Mouse (Mus musculus) kidney, embryonic 16.5 days (tissue): Measurements from ENCODE around the gene Tk1. TPM values are rescaled to one million over a fixed set of nuclear protein-coding genes. Genes with fewer than 3 reads are reported as not detected.

Source experiments
- ATAC-seq: fragments of 200-750 bp; cut with Nextera tagmentation; 2 replicates; pipeline ENCODE4 v1.8.0; 2017; ENCODE audit warnings: moderate TSS enrichment; ENCODE audit not compliant: low FRiP score, low TSS enrichment
- H3K27ac ChIP-seq: fragments of 300-500 bp; sonication (generic); 2 replicates; pipeline ENCODE4 v1.5.1; 2014; ENCODE audit warnings: low read length
- H3K27me3 ChIP-seq: fragments of 300-500 bp; sonication (generic); 2 replicates; pipeline ENCODE4 v1.6.1; 2014; ENCODE audit warnings: low read length, control low read depth, mixed read lengths; ENCODE audit not compliant: insufficient read depth
- H3K36me3 ChIP-seq: fragments of 300-500 bp; sonication (generic); 2 replicates; pipeline ENCODE4 v1.6.1; 2014; ENCODE audit warnings: low read length, control low read depth, mixed read lengths; ENCODE audit not compliant: insufficient read depth
- H3K4me1 ChIP-seq: fragments of 300-500 bp; sonication (generic); 2 replicates; pipeline ENCODE4 v1.6.1; 2014; ENCODE audit warnings: low read length, control low read depth, mixed read lengths; ENCODE audit not compliant: insufficient read depth
- H3K4me2 ChIP-seq: fragments of 300-500 bp; sonication (generic); replicated peaks from 2 replicates; pipeline ENCODE4 v1.6.1; 2014; ENCODE audit warnings: low read depth, low read length
- H3K4me3 ChIP-seq: fragments of 300-500 bp; sonication (generic); 2 replicates; pipeline ENCODE4 v1.5.1; 2014; ENCODE audit warnings: mild to moderate bottlenecking, low read length
- H3K9ac ChIP-seq: fragments of 300-500 bp; sonication (generic); replicated peaks from 2 replicates; pipeline ENCODE4 v1.6.1; 2014; ENCODE audit warnings: low read length
- H3K9me3 ChIP-seq: fragments of 300-500 bp; sonication (generic); 2 replicates; pipeline ENCODE4 v1.6.1; 2016; ENCODE audit warnings: low read length, control low read depth
- WGBS: fragments of 180-500 bp; shearing (Covaris S2); extraction: QIAGEN DNeasy Blood & Tissue Kit; methylation state at CpG from one replicate; pipeline ENCODE4 v1.1.7; 2014; 5-methylcytosine and 5-hydroxymethylcytosine counted together
- polyA plus RNA-seq: library from polyadenylated mRNA; unstranded; fragments of >200 nt; fragmentation: Nextera tagmentation; extraction: Ambion mirVana; gene quantifications from 2 replicates; pipeline ENCODE4 v1.2.1, GENCODE M21; 2015

The Tk1 gene
- polyA plus RNA-seq, 1 experiment from 2014 or later, result 128 TPM

- Histone ChIP-seq H3K4me2 (peak overlapping the region; percentile 90), H3K4me3 (peak overlapping the region; percentile 69), H3K9me3 (no peaks in the 10 kb centered on the region), H3K36me3 (peaks cover 16% of the 10 kb centered on the region), H3K4me1 (peaks cover 34% of the 10 kb centered on the region), H3K27me3 (no peaks in the 10 kb centered on the region), H3K9ac (peak overlapping the region; percentile 89), H3K27ac (peak overlapping the region; percentile 97)
- WGBS, result 5% methylated on average over 19 of the region's 19 CpGs
- peak; percentile 80 for ATAC-seq
Observed at GRCm38 (mm10) chr11:117848271-117848984, 22.5 kb upstream of the Tk1 start.

GRCm38 (mm10) chr11:117847593-117848215 is 21.8 kb upstream of the Tk1 start:
- H3K9me3 ChIP-seq, result no peaks in the 10 kb centered on the region
- H3K27ac ChIP-seq, result peak overlapping the region; percentile 97
- peaks cover 34% of the 10 kb centered on the region for H3K4me1 ChIP-seq
- 71% methylated on average over 7 of the region's 7 CpGs for WGBS
- H3K36me3 ChIP-seq, result peaks cover 9% of the 10 kb centered on the region
- ATAC-seq, result no peak
- peak overlapping the region; percentile 69; the same call in 1 of the 2 replicates for H3K4me3 ChIP-seq
- H3K27me3 ChIP-seq, result no peaks in the 10 kb centered on the region
- H3K9ac ChIP-seq, result peak overlapping the region; percentile 89
- peak overlapping the region; percentile 90 for H3K4me2 ChIP-seq

GRCm38 (mm10) chr11:117846640-117847039 is 20.7 kb upstream of the Tk1 start:
- Histone ChIP-seq H3K27ac (no peak overlapping the region), H3K27me3 (no peaks in the 10 kb centered on the region), H3K4me1 (peaks cover 34% of the 10 kb centered on the region), H3K9ac (no peak overlapping the region), H3K4me3 (no peak overlapping the region), H3K9me3 (no peaks in the 10 kb centered on the region), H3K36me3 (peaks cover 3% of the 10 kb centered on the region; the same call in 1 of the 2 replicates), H3K4me2 (no peak overlapping the region)
- peak; percentile 16; the same call in 1 of the 2 replicates for ATAC-seq
- 42% methylated on average over 5 of the region's 5 CpGs for WGBS

GRCm38 (mm10) chr11:117845651-117846050 is 19.8 kb upstream of the Tk1 start:
- WGBS, result 85% methylated on average over 2 of the region's 2 CpGs
- ATAC-seq, result no peak
- 0 out of 2 replicates have a peak overlapping the region, but pooled peaks have one; percentile 13 for H3K27ac ChIP-seq

GRCm38 (mm10) chr11:117844997-117845396 is 19.1 kb upstream of the Tk1 start:
- Histone ChIP-seq H3K4me2 (no peak overlapping the region), H3K36me3 (no peaks in the 10 kb centered on the region), H3K27ac (peak overlapping the region; percentile 83), H3K27me3 (no peaks in the 10 kb centered on the region), H3K9ac (no peak overlapping the region), H3K4me3 (no peak overlapping the region), H3K9me3 (no peaks in the 10 kb centered on the region), H3K4me1 (peaks cover 23% of the 10 kb centered on the region)
- 54% methylated on average over 2 of the region's 2 CpGs for WGBS
- 0 out of 2 replicates have a peak, but pooled peaks have one; percentile 29 for ATAC-seq

More at GRCm38 (mm10) chr11:117845651-117846050, 19.8 kb upstream of the Tk1 start:
- no peak overlapping the region for H3K4me3 ChIP-seq
- no peak overlapping the region for H3K4me2 ChIP-seq
- peaks cover 29% of the 10 kb centered on the region for H3K4me1 ChIP-seq
- H3K36me3 ChIP-seq, result no peaks in the 10 kb centered on the region
- H3K27me3 ChIP-seq, result no peaks in the 10 kb centered on the region
- no peaks in the 10 kb centered on the region for H3K9me3 ChIP-seq
- H3K9ac ChIP-seq, result no peak overlapping the region

GRCm38 (mm10) chr11:117843434-117843833 is 17.5 kb upstream of the Tk1 start:
- Histone ChIP-seq H3K27ac (no peak overlapping the region), H3K9me3 (no peaks in the 10 kb centered on the region), H3K4me3 (no peak overlapping the region), H3K27me3 (no peaks in the 10 kb centered on the region), H3K9ac (no peak overlapping the region), H3K4me2 (no peak overlapping the region), H3K4me1 (peaks cover 21% of the 10 kb centered on the region), H3K36me3 (no peaks in the 10 kb centered on the region)
- WGBS, result 85% methylated on average over 2 of the region's 2 CpGs
- ATAC-seq, result no peak

- Histone ChIP-seq H3K36me3 (no peaks in the 10 kb centered on the region), H3K27ac (no peak overlapping the region), H3K4me1 (peaks cover 14% of the 10 kb centered on the region), H3K9ac (no peak overlapping the region), H3K27me3 (no peaks in the 10 kb centered on the region), H3K4me3 (no peak overlapping the region), H3K9me3 (no peaks in the 10 kb centered on the region), H3K4me2 (no peak overlapping the region)
- ATAC-seq, result no peak
- WGBS, result 27% methylated on average over 1 of the region's 1 CpGs
Observed at GRCm38 (mm10) chr11:117840910-117841309, 15.0 kb upstream of the Tk1 start.

- Histone ChIP-seq H3K9me3 (no peaks in the 10 kb centered on the region), H3K27me3 (no peaks in the 10 kb centered on the region), H3K4me1 (peaks cover 9% of the 10 kb centered on the region), H3K36me3 (no peaks in the 10 kb centered on the region), H3K9ac (no peak overlapping the region), H3K4me2 (no peak overlapping the region), H3K27ac (no peak overlapping the region), H3K4me3 (no peak overlapping the region)
- 84% methylated on average over 1 of the region's 1 CpGs for WGBS
- ATAC-seq, result no peak
Observed at GRCm38 (mm10) chr11:117839021-117839420, 13.1 kb upstream of the Tk1 start.

- Histone ChIP-seq H3K9ac (no peak overlapping the region), H3K9me3 (no peaks in the 10 kb centered on the region), H3K4me1 (peaks cover 9% of the 10 kb centered on the region), H3K27ac (no peak overlapping the region), H3K4me3 (no peak overlapping the region), H3K27me3 (no peaks in the 10 kb centered on the region), H3K4me2 (no peak overlapping the region), H3K36me3 (no peaks in the 10 kb centered on the region)
- WGBS, result 56% methylated on average over 2 of the region's 2 CpGs
- ATAC-seq, result no peak
Observed at GRCm38 (mm10) chr11:117838572-117838971, 12.7 kb upstream of the Tk1 start.

GRCm38 (mm10) chr11:117836306-117836705 is 10.4 kb upstream of the Tk1 start:
- Histone ChIP-seq H3K4me3 (peak overlapping the region; percentile 22; the same call in 1 of the 2 replicates), H3K4me1 (peaks cover 14% of the 10 kb centered on the region), H3K36me3 (no peaks in the 10 kb centered on the region), H3K27ac (no peak overlapping the region), H3K9ac (no peak overlapping the region), H3K9me3 (no peaks in the 10 kb centered on the region), H3K27me3 (no peaks in the 10 kb centered on the region), H3K4me2 (peak overlapping the region; percentile 47)
- 30% methylated on average over 13 of the region's 13 CpGs for WGBS
- no peak for ATAC-seq
